ENCODE assay signal across 8 mouse cellular contexts in genomic region chr1:164248465-164249331, GRCm38 (mm10). TPM values are rescaled to one million over a fixed set of nuclear protein-coding genes. Genes with fewer than 3 reads are reported as not detected.
DNase-seq lines count a peak whose midpoint lies in the region; ATAC-seq lines count a peak whose summit lies in the region.

Slc19a2 (plus strand) TSS chr1:164249046.

- no peaks in the 10 kb centered on the region for H3K9me3 ChIP-seq in hindbrain, embryonic 15.5 days

- H3K27ac ChIP-seq in hindbrain, embryonic 15.5 days (replicated peaks), result peak within 1 kb of the TSS; percentile 77

- H3K4me1 ChIP-seq in hindbrain, embryonic 15.5 days (replicated peaks), result peaks cover 27% of the 10 kb centered on the region

- H3K9ac ChIP-seq in hindbrain, embryonic 15.5 days, result peak within 1 kb of the TSS; percentile 58

- WGBS in hindbrain, embryonic 15.5 days, result under 1% methylated on average over 61 of the region's 79 CpGs

- no peaks in the 10 kb centered on the region for H3K36me3 ChIP-seq in hindbrain, embryonic 15.5 days

- DNase-seq in T-cell, adult 2 months (ENCODE audit: low spot score), result peak; percentile 94
- peak; percentile 97 to 99 for DNase-seq in cerebellum, postnatal 36 days
- peak; percentile 96 to 97 for DNase-seq in frontal cortex, postnatal 36 days (ENCODE audit: low spot score in 2 of 2)
- peak; percentile 95 for DNase-seq in left cerebral cortex, adult 11 months (ENCODE audit: low spot score)
- DNase-seq in lung, postnatal 4 days, result peak; percentile 97 to 98
- peak; percentile 94 for DNase-seq in retina, postnatal 7 days (ENCODE audit: low read depth, low spot score)
- DNase-seq in urinary bladder, adult 2 months (ENCODE audit: low spot score), result peak; percentile 92

- H3K4me2 ChIP-seq in hindbrain, embryonic 15.5 days, result peak within 1 kb of the TSS; percentile 70

- H3K27me3 ChIP-seq in hindbrain, embryonic 15.5 days, result no peaks in the 10 kb centered on the region

- ATAC-seq in hindbrain, embryonic 15.5 days (ENCODE audit: low FRiP score, low read depth), result peak; percentile 96

- peak within 1 kb of the TSS; percentile 82 for H3K4me3 ChIP-seq in hindbrain, embryonic 15.5 days

RNA-seq across cellular contexts. Expression of gene Slc19a2, which starts in this region (rescaled TPM):
- polyA plus RNA-seq in hindbrain, embryonic 15.5 days (2015; fragmentation: Nextera tagmentation; extraction: Ambion mirVana), result 8.4 and 9.4 TPM in 2 replicates
- polyA plus RNA-seq in urinary bladder, adult 2 months (2012; rRNA removed), result 9.3 and 9.5 TPM in 2 replicates

Comparison
In these comparisons a context has a peak if more than half of its experiments do, and no peak if none do; other contexts are left out.
1. Peak in every context shown above with its lines: DNase-seq, ATAC-seq, H3K4me3 ChIP-seq and H3K27ac ChIP-seq.